Mouse (Mus musculus) lung, embryonic 14.5 days (tissue): ENCODE measurements around the gene Marveld1. TPM values are rescaled to one million over a fixed set of nuclear protein-coding genes. Genes with fewer than 3 reads are reported as not detected.

Source experiments
- ATAC-seq: fragments of 200-750 bp; cut with Nextera tagmentation; 2 replicates; pipeline ENCODE4 v1.8.0; 2017; ENCODE audit warnings: mild to moderate bottlenecking, moderate TSS enrichment, moderate library complexity; ENCODE audit not compliant: insufficient read depth
- DNase-seq: peaks from one replicate; pipeline ENCODE4 v3.0.0-alpha.2; 2015
- H3K27ac ChIP-seq: fragments of 300-500 bp; sonication (generic); 2 replicates; pipeline ENCODE4 v1.5.1; 2014; ENCODE audit warnings: low read depth, mild to moderate bottlenecking, moderate library complexity
- H3K27me3 ChIP-seq: fragments of 300-500 bp; sonication (generic); 2 replicates; pipeline ENCODE4 v1.6.1; 2014; ENCODE audit warnings: low read length, control low read depth; ENCODE audit not compliant: insufficient read depth
- H3K36me3 ChIP-seq: fragments of 300-500 bp; sonication (generic); 2 replicates; pipeline ENCODE4 v1.6.1; 2014; ENCODE audit warnings: control low read depth; ENCODE audit not compliant: insufficient read depth
- H3K4me1 ChIP-seq: fragments of 300-500 bp; sonication (generic); 2 replicates; pipeline ENCODE4 v1.6.1; 2014; ENCODE audit warnings: antibody characterized with exemption, control low read depth; ENCODE audit not compliant: insufficient read depth
- H3K4me2 ChIP-seq: fragments of 300-500 bp; sonication (generic); 2 replicates; pipeline ENCODE4 v1.6.1; 2014; ENCODE audit warnings: mild to moderate bottlenecking
- H3K4me3 ChIP-seq: fragments of 300-500 bp; sonication (generic); 2 replicates; pipeline ENCODE4 v1.5.1; 2014; ENCODE audit warnings: low read depth, low read length
- H3K9ac ChIP-seq: fragments of 300-500 bp; sonication (generic); 2 replicates; pipeline ENCODE4 v1.6.1; 2014
- H3K9me3 ChIP-seq: fragments of 300-500 bp; sonication (generic); 2 replicates; pipeline ENCODE4 v1.6.1; 2016; ENCODE audit warnings: low read depth, low read length, control low read depth
- CTCF ChIP-seq: IDR thresholded peaks from 2 replicates; pipeline ENCODE4 v1.5.1; 2016; ENCODE audit warnings: antibody characterized with exemption, low read depth
- WGBS: fragments of 180-500 bp; shearing (Covaris S2); extraction: QIAGEN DNeasy Blood & Tissue Kit; methylation state at CpG from one replicate; pipeline ENCODE4 v1.1.7; 2014; 5-methylcytosine and 5-hydroxymethylcytosine counted together
- polyA plus RNA-seq: library from polyadenylated mRNA; unstranded; fragments of >200 nt; fragmentation: Nextera tagmentation; extraction: Ambion mirVana; gene quantifications from 2 replicates; pipeline ENCODE4 v1.2.1, GENCODE M21; 2014

The Marveld1 gene
- polyA plus RNA-seq, 1 experiment from 2014 or later: 25.4 TPM

DNA sequence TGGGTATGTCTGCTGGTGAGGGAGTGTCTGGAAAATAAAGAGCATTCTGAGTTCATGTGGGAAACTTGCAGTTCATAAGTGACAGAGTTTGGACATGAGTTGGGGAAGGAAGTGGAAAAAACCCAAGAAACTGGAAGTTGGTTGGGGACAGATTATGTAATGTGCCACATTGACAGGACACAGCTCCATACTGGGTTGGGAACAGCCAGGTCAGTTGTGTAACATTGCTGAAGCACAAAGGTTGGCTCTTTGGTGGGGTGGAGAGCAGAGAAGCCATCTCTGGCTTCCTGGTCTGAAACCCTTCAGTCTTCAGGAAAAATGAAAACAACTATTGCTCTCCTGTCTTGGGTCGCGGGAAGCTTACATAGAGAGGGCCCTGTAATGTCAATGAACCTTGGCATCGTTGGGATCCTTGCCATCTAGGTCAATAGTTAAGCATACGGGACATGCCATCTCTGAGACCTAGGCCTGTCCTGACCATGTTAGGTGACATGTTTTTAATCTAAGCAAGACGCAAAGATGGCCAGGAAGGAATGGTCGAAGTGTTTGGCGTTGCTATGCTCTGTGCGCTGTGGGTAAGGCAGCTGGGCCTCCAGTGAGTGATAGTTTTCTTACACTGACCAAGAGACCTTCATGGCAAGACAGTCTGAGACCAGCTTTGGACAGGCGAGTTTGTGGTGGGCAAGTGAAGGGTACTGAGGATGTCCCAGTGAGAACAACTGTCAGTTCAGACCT lies 757 bp upstream of the Marveld1 start:
- Histone ChIP-seq H3K4me3 (peak overlapping the region; percentile 74; the same call in 1 of the 2 replicates), H3K27me3 (no peaks in the 10 kb centered on the region), H3K9ac (peak overlapping the region; percentile 89; the same call in 1 of the 2 replicates), H3K9me3 (no peaks in the 10 kb centered on the region), H3K4me1 (peaks cover 19% of the 10 kb centered on the region), H3K4me2 (peak overlapping the region; percentile 90), H3K27ac (peak overlapping the region; percentile 94), H3K36me3 (peaks cover 9% of the 10 kb centered on the region)
- no peak for TF ChIP-seq CTCF
- DNase-seq (no peak), ATAC-seq (peak; percentile 0; the same call in 1 of the 2 replicates)
- 87% methylated on average over 9 of the region's 9 CpGs for WGBS

DNA sequence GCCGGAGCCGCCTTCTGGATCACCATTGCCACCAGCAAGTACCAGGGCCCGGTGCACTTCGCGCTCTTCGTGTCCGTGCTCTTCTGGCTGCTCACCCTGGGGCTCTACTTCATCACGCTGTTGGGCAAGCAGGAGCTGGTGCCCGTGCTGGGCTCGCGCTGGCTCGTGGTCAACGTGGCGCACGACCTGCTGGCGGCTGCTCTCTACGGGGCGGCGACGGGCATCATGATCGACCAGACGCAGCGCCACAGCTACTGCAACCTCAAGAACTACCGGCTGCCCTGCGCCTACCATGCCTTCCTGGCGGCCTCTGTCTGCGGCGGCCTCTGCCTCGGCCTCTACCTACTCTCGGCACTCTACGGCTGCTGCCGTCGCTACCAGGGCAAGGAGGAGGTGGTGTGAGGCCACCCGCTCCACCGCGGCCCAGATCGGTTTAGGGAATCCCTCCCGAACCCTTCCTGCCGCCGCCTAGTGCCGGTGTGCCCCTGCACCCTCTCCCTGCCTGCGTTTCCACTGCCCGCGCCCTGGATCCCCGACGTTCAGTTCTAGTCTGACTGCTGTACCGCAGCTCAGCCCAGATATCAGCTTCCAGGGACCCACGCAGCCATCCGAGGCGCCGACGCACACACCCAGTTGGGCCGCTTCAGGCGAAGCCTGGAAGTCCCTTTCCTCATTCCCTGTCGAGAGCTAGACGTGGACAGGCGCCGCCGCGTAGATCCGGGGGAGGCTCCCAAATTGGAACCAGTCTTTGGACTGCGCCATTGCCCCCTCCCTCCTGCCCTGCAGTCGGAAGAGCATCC lies 769 bp downstream of the Marveld1 start:
- peak; percentile 62 for DNase-seq
- Histone ChIP-seq H3K27ac (peak overlapping the region; percentile 94), H3K9me3 (no peaks in the 10 kb centered on the region), H3K4me3 (peak overlapping the region; percentile 74), H3K36me3 (peaks cover 9% of the 10 kb centered on the region), H3K4me2 (peak overlapping the region; percentile 90), H3K9ac (peak overlapping the region; percentile 89), H3K27me3 (no peaks in the 10 kb centered on the region), H3K4me1 (peaks cover 19% of the 10 kb centered on the region)
- peak; percentile 23 for ATAC-seq
- no peak for TF ChIP-seq CTCF
- under 1% methylated on average over 63 of the region's 63 CpGs for WGBS

DNA sequence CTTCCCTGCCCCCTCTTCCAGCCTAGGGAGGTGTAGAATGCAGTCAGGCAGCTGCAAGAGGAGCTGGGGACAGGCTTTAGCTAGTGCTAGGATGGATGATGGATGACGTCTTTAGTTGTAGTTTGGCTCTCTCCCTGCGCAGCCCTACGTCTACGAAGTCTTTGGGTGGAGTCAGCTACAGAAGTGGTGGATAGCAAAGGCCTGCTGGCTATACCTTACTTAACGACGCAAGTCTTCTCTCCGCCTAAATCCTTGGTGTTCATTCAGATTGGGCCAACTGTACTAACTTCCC lies 1.3 kb downstream of the Marveld1 start:
- DNase-seq: peak; percentile 81
- ATAC-seq: peak; percentile 70
- peaks cover 9% of the 10 kb centered on the region for H3K36me3 ChIP-seq
- H3K27me3 ChIP-seq: no peaks in the 10 kb centered on the region
- peak overlapping the region; percentile 89 for H3K9ac ChIP-seq
- H3K4me3 ChIP-seq: peak overlapping the region; percentile 74
- H3K4me2 ChIP-seq: peak overlapping the region; percentile 90
- peak overlapping the region; percentile 94; the same call in 1 of the 2 replicates for H3K27ac ChIP-seq
- H3K4me1 ChIP-seq: peaks cover 19% of the 10 kb centered on the region
- TF ChIP-seq CTCF: no peak
- no peaks in the 10 kb centered on the region for H3K9me3 ChIP-seq
- WGBS: 9% methylated on average over 7 of the region's 7 CpGs

GRCm38 (mm10) chr19:42151990-42152389 lies 4.8 kb downstream of the Marveld1 start:
- Histone ChIP-seq H3K36me3 (peaks cover 9% of the 10 kb centered on the region), H3K9ac (no peak overlapping the region), H3K27ac (no peak overlapping the region; the same call in 1 of the 2 replicates), H3K27me3 (no peaks in the 10 kb centered on the region), H3K4me2 (no peak overlapping the region), H3K9me3 (no peaks in the 10 kb centered on the region), H3K4me3 (no peak overlapping the region), H3K4me1 (peaks cover 19% of the 10 kb centered on the region)
- peak; percentile 96 for TF ChIP-seq CTCF
- WGBS: 6% methylated on average over 6 of the region's 6 CpGs
- peak; percentile 94 for DNase-seq
- no peak for ATAC-seq

- 51% methylated on average over 12 of the region's 12 CpGs for whole genome bisulfite sequencing
Measured at GRCm38 (mm10) chr19:42157493-42158237, 10.5 kb downstream of the Marveld1 start.

DNA sequence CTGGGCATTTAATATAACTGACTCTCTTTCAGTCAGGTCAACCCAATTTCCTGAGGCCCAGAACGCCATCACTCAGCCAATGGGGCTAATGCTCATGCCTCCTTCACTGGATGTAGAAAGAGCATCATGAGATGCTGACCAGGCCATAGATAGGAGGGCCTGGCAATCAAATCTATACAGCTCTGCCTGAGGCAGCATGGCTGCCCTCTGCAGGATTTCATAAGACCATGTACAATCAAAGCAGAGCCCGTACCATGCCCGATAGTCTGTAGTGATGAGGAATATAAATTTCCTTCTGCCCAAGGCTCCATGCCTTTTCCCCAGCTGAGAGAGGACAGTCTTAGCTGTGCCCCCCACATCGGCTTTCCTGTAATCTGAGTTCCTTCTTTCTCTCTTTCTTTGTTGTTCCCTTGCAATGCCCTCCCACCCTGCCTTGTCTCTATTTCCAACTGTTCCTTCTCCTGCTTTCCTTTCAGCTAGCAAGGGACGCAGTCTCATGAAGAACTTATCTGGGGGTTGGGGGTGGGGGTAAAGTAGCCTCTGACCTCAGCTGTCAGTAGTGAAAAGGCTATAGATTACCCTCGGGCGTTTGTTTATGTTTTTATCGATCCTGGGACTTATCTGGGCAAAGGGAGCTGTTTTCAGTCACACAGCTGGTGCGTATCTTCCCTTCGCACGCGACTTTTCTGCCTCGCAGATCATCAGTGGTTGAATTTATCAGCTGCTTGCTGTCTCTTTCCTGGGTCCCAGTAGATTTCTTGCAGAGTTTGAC lies 11.2 kb downstream of the Marveld1 start:
- Histone ChIP-seq H3K4me2 (peak overlapping the region; percentile 10; the same call in 1 of the 2 replicates), H3K9me3 (no peaks in the 10 kb centered on the region), H3K27ac (0 out of 2 replicates have a peak overlapping the region, but pooled peaks have one; percentile 1), H3K4me1 (no peaks in the 10 kb centered on the region), H3K36me3 (no peaks in the 10 kb centered on the region), H3K27me3 (no peaks in the 10 kb centered on the region), H3K9ac (no peak overlapping the region), H3K4me3 (no peak overlapping the region)
- DNase-seq (peak; percentile 65), ATAC-seq (peak; percentile 71; the same call in 1 of the 2 replicates)
- 28% methylated on average over 13 of the region's 13 CpGs for WGBS
- TF ChIP-seq CTCF: peak; percentile 29; the same call in 1 of the 2 replicates

More at GRCm38 (mm10) chr19:42157493-42158237, 10.5 kb downstream of the Marveld1 start:
- no peaks in the 10 kb centered on the region for H3K27me3 ChIP-seq
- TF ChIP-seq CTCF: no peak
- no peaks in the 10 kb centered on the region for H3K36me3 ChIP-seq
- no peak overlapping the region for H3K9ac ChIP-seq
- no peaks in the 10 kb centered on the region for H3K9me3 ChIP-seq
- no peaks in the 10 kb centered on the region for H3K4me1 ChIP-seq
- no peak overlapping the region for H3K4me3 ChIP-seq
- ATAC-seq (no peak), DNase-seq (no peak)
- no peak overlapping the region for H3K4me2 ChIP-seq
- no peak overlapping the region for H3K27ac ChIP-seq
